Mouse (Mus musculus): Measurements from ENCODE around the gene Plekhm1. TPM values are rescaled to one million over a fixed set of nuclear protein-coding genes. Genes with fewer than 3 reads are reported as not detected.
"Not testable (repeated sequence)": the region's sequence is repeated elsewhere in the genome, so short reads cannot be mapped to it uniquely, and the experiment has no call there.

Gene Plekhm1
- polyA plus RNA-seq, 1 experiment from 2014 or later, result 9.4 TPM

GRCm38 (mm10) chr11:103330651-103331319 lies 81.7 kb downstream of the Plekhm1 start:
- Histone ChIP-seq H3K4me2 (no peak overlapping the region), H3K27ac (ENCODE audit: low read depth) (no peak overlapping the region), H3K9me3 (ENCODE audit: low read depth, low read length) (no peaks in the 10 kb centered on the region), H3K27me3 (ENCODE audit: insufficient read depth, low read length) (peaks cover 24% of the 10 kb centered on the region), H3K9ac (no peak overlapping the region), H3K4me3 (ENCODE audit: low read depth, low read length) (no peak overlapping the region), H3K4me1 (ENCODE audit: insufficient read depth) (no peaks in the 10 kb centered on the region), H3K36me3 (ENCODE audit: insufficient read depth) (no peaks in the 10 kb centered on the region)
- DNase-seq (no peak), ATAC-seq (ENCODE audit: insufficient read depth) (no peak)
- WGBS, result 62% methylated on average over 7 of the region's 7 CpGs
- peak; percentile 42; the same call in 1 of the 2 replicates for TF ChIP-seq CTCF (IDR thresholded peaks at IDR 0.05; ENCODE audit: low read depth)

GRCm38 (mm10) chr11:103326950-103327349 lies 85.5 kb downstream of the Plekhm1 start:
- no peak overlapping the region for H3K4me3 ChIP-seq (ENCODE audit: low read depth, low read length)
- H3K9ac ChIP-seq, result no peak overlapping the region
- ATAC-seq (ENCODE audit: insufficient read depth) (no peak), DNase-seq (peak; percentile 92)
- no peak overlapping the region for H3K4me2 ChIP-seq
- no peaks in the 10 kb centered on the region for H3K4me1 ChIP-seq (ENCODE audit: insufficient read depth)
- no peaks in the 10 kb centered on the region for H3K36me3 ChIP-seq (ENCODE audit: insufficient read depth)
- peak; percentile 95 for TF ChIP-seq CTCF (IDR thresholded peaks at IDR 0.05; ENCODE audit: low read depth)
- WGBS, result 14% methylated on average over 5 of the region's 5 CpGs
- H3K27ac ChIP-seq (ENCODE audit: low read depth), result no peak overlapping the region
- peaks cover under 1% of the 10 kb centered on the region; the same call in 1 of the 2 replicates for H3K27me3 ChIP-seq (ENCODE audit: insufficient read depth, low read length)
- no peaks in the 10 kb centered on the region for H3K9me3 ChIP-seq (ENCODE audit: low read depth, low read length)

- WGBS, result 2% methylated on average over 8 of the region's 8 CpGs
- Histone ChIP-seq H3K4me3 (ENCODE audit: low read depth, low read length) (no peak overlapping the region), H3K4me1 (ENCODE audit: insufficient read depth) (0 out of 2 replicates have a peak, but pooled peaks cover 4% of the 10 kb centered on the region), H3K27me3 (ENCODE audit: insufficient read depth, low read length) (no peaks in the 10 kb centered on the region), H3K9ac (no peak overlapping the region), H3K4me2 (no peak overlapping the region; the same call in 1 of the 2 replicates), H3K27ac (ENCODE audit: low read depth) (no peak overlapping the region), H3K9me3 (ENCODE audit: low read depth, low read length) (no peaks in the 10 kb centered on the region), H3K36me3 (ENCODE audit: insufficient read depth) (no peaks in the 10 kb centered on the region)
- peak; percentile 90 for DNase-seq
- peak; percentile 23; the same call in 1 of the 2 replicates for ATAC-seq (ENCODE audit: insufficient read depth)
- TF ChIP-seq CTCF (IDR thresholded peaks at IDR 0.05; ENCODE audit: low read depth), result peak; percentile 90
Observed at GRCm38 (mm10) chr11:103325172-103325571, 87.3 kb downstream of the Plekhm1 start.

GRCm38 (mm10) chr11:103324723-103325122 lies 87.8 kb downstream of the Plekhm1 start:
- H3K9me3 ChIP-seq (ENCODE audit: low read depth, low read length), result no peaks in the 10 kb centered on the region
- no peak for TF ChIP-seq CTCF (IDR thresholded peaks at IDR 0.05; ENCODE audit: low read depth)
- H3K36me3 ChIP-seq (ENCODE audit: insufficient read depth), result no peaks in the 10 kb centered on the region
- DNase-seq (no peak), ATAC-seq (ENCODE audit: insufficient read depth) (no peak; the same call in 1 of the 2 replicates)
- no peak overlapping the region; the same call in 1 of the 2 replicates for H3K4me2 ChIP-seq
- no peak overlapping the region for H3K4me3 ChIP-seq (ENCODE audit: low read depth, low read length)
- H3K27me3 ChIP-seq (ENCODE audit: insufficient read depth, low read length), result no peaks in the 10 kb centered on the region
- no peak overlapping the region for H3K9ac ChIP-seq
- H3K4me1 ChIP-seq (ENCODE audit: insufficient read depth), result 0 out of 2 replicates have a peak, but pooled peaks cover 4% of the 10 kb centered on the region
- no peak overlapping the region for H3K27ac ChIP-seq (ENCODE audit: low read depth)
- WGBS, result 45% methylated on average over 13 of the region's 13 CpGs

DNA sequence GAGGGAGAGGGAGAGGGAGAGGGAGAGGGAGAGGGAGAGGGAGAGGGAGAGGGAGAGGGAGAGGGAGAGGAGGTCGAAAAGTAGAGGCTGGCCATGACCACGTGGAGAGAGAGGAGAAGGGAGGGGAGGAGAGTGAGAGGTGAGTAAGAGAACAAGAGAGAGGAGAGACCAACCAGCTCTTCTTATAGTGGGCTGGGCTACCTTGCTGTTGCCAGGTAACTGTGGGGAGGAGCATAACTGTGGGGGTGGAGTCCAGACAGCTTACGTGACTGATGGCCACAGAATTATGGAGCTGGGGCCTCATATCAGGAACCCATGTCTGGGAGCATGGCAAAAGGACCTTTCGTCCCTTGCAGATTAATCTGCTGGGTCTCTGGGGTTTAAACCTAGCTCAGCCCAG lies 89.7 kb downstream of the Plekhm1 start:
- not testable (repeated sequence) for H3K36me3 ChIP-seq (ENCODE audit: insufficient read depth); DNase-seq; H3K4me3 ChIP-seq (ENCODE audit: low read depth, low read length); H3K27me3 ChIP-seq (ENCODE audit: insufficient read depth, low read length); H3K27ac ChIP-seq (ENCODE audit: low read depth); H3K4me1 ChIP-seq (ENCODE audit: insufficient read depth); ATAC-seq (ENCODE audit: insufficient read depth); H3K4me2 ChIP-seq; H3K9me3 ChIP-seq (ENCODE audit: low read depth, low read length); H3K9ac ChIP-seq
- WGBS, result 31% methylated on average over 4 of the region's 4 CpGs

DNA sequence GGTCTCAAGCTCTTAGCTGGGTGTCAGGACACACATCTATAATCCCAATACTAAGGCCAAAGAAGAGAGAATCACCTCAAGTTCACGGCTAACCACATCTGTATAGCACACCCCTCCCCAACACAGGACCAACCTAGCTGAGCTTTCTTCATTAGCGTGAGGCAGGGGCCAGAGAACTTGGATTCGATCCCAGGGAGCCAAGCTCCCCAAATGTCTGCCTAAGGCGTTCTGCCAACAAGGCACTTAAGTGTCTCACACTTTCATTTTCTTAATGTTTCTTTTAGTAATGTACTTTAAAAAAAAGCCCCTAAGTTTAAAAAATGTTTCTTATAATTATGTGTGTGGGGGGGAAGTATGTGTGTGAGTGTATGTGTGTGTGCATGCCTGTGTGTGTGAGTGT lies 91.8 kb downstream of the Plekhm1 start:
- Histone ChIP-seq H3K4me3 (ENCODE audit: low read depth, low read length) (no peak overlapping the region), H3K9ac (no peak overlapping the region), H3K4me2 (no peak overlapping the region), H3K9me3 (ENCODE audit: low read depth, low read length) (no peaks in the 10 kb centered on the region), H3K27me3 (ENCODE audit: insufficient read depth, low read length) (no peaks in the 10 kb centered on the region), H3K4me1 (ENCODE audit: insufficient read depth) (0 out of 2 replicates have a peak, but pooled peaks cover 4% of the 10 kb centered on the region), H3K36me3 (ENCODE audit: insufficient read depth) (no peaks in the 10 kb centered on the region), H3K27ac (ENCODE audit: low read depth) (no peak overlapping the region)
- no peak for ATAC-seq (ENCODE audit: insufficient read depth)
- DNase-seq, result peak; percentile 78
- no peak for TF ChIP-seq CTCF (IDR thresholded peaks at IDR 0.05; ENCODE audit: low read depth)
- 32% methylated on average over 4 of the region's 4 CpGs for WGBS

DNA sequence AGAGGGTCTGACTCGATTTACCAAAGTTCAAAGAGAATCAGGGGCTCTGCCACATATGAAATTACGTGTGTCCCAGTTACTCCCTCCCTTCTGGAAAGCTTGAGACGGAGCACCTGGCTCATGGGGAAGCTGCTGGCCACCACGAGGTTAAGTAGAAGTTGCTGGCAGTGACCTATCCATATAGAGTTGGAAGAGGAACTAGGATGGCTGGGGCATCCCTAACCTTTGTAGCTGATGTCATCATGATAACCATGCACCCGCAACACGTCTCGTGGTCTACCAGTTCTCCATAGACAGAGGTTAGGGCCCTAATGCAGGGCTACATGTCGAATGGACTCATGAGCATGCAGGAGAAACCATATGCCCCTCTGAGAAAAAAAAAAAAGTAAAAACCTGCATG lies 92.3 kb downstream of the Plekhm1 start:
- H3K9me3 ChIP-seq (ENCODE audit: low read depth, low read length), result no peaks in the 10 kb centered on the region
- DNase-seq (no peak), ATAC-seq (ENCODE audit: insufficient read depth) (no peak)
- no peaks in the 10 kb centered on the region for H3K27me3 ChIP-seq (ENCODE audit: insufficient read depth, low read length)
- H3K4me1 ChIP-seq (ENCODE audit: insufficient read depth), result 0 out of 2 replicates have a peak, but pooled peaks cover 4% of the 10 kb centered on the region
- H3K4me3 ChIP-seq (ENCODE audit: low read depth, low read length), result no peak overlapping the region
- no peak overlapping the region for H3K27ac ChIP-seq (ENCODE audit: low read depth)
- H3K4me2 ChIP-seq, result no peak overlapping the region
- no peak for TF ChIP-seq CTCF (IDR thresholded peaks at IDR 0.05; ENCODE audit: low read depth)
- H3K9ac ChIP-seq, result no peak overlapping the region
- no peaks in the 10 kb centered on the region for H3K36me3 ChIP-seq (ENCODE audit: insufficient read depth)
- WGBS, result 73% methylated on average over 8 of the region's 8 CpGs
